Mouse (Mus musculus) thymus, adult 2 months (tissue): ENCODE data around the gene Zar1l. TPM values are rescaled to one million over a fixed set of nuclear protein-coding genes. Genes with fewer than 3 reads are reported as not detected.

ENCODE experiments used
- DNase-seq: peaks from one replicate; pipeline ENCODE4 v3.0.0; 2021
- H3K27ac ChIP-seq: fragments of 200-500 bp; 2 replicates; pipeline ENCODE4 v1.5.1; 2012; ENCODE audit warnings: low read length, control low read depth; ENCODE audit not compliant: control insufficient read depth, insufficient read depth
- H3K27me3 ChIP-seq: fragments of 200-500 bp; 2 replicates; pipeline ENCODE4 v1.6.1; 2012; ENCODE audit warnings: mild to moderate bottlenecking, low read length, moderate library complexity, mixed read lengths; ENCODE audit not compliant: control insufficient read depth, insufficient read depth
- H3K36me3 ChIP-seq: fragments of 200-500 bp; 2 replicates; pipeline ENCODE4 v1.6.1; 2012; ENCODE audit warnings: mild to moderate bottlenecking, low read length, moderate library complexity; ENCODE audit not compliant: control insufficient read depth, insufficient read depth
- H3K4me1 ChIP-seq: fragments of 200-500 bp; replicated peaks from 2 replicates; pipeline ENCODE4 v1.6.1; 2012; ENCODE audit warnings: low read length; ENCODE audit not compliant: control insufficient read depth, insufficient read depth
- H3K4me3 ChIP-seq: fragments of 200-500 bp; 2 replicates; pipeline ENCODE4 v1.5.1; 2012; ENCODE audit warnings: mild to moderate bottlenecking, low read length, control low read depth, moderate library complexity; ENCODE audit not compliant: control insufficient read depth, insufficient read depth
- CTCF ChIP-seq: fragments of 200-500 bp; IDR thresholded peaks from 2 replicates; pipeline ENCODE4 v1.5.1; 2012; ENCODE audit warnings: mild to moderate bottlenecking, control low read depth, low read length, moderate library complexity, borderline replicate concordance; ENCODE audit not compliant: control insufficient read depth, poor library complexity, insufficient read depth; ENCODE audit errors: extremely low read depth
- POLR2A ChIP-seq: fragments of 200-500 bp; IDR thresholded peaks from 2 replicates; pipeline ENCODE4 v1.6.1; 2012; ENCODE audit warnings: mild to moderate bottlenecking, low read length, control low read depth, moderate library complexity; ENCODE audit not compliant: control insufficient read depth, poor library complexity, insufficient read depth; ENCODE audit errors: extremely low read depth
- WGBS: fragments of 180-500 bp; shearing (Covaris S2); methylation state at CpG from one replicate; pipeline ENCODE4 v1.1.7; 2018; 5-methylcytosine and 5-hydroxymethylcytosine counted together
- polyA plus RNA-seq: library from polyadenylated mRNA; depleted of rRNA; stranded (reverse); fragments of >200 nt; gene quantifications from 2 replicates; pipeline ENCODE4 v1.2.3, GENCODE M21; 2012

The Zar1l gene
- polyA plus RNA-seq, 1 experiment = not detected

- Histone ChIP-seq H3K4me3 (no peak overlapping the region), H3K27me3 (no peaks in the 10 kb centered on the region), H3K36me3 (no peaks in the 10 kb centered on the region; the same call in 1 of the 2 replicates), H3K27ac (no peak overlapping the region), H3K4me1 (no peaks in the 10 kb centered on the region)
- WGBS = 98% methylated on average over 6 of the region's 6 CpGs
- no peak for DNase-seq
- no peak for TF ChIP-seq POLR2A
- TF ChIP-seq CTCF = no peak
Observed at GRCm38 (mm10) chr5:150559519-150560103, 41.6 kb upstream of the Zar1l start.

GRCm38 (mm10) chr5:150551637-150552036, 33.7 kb upstream of the Zar1l start:
- no peak for DNase-seq
- WGBS = 92% methylated on average over 3 of the region's 3 CpGs

GRCm38 (mm10) chr5:150543184-150543583, 25.2 kb upstream of the Zar1l start:
- no peaks in the 10 kb centered on the region for H3K27me3 ChIP-seq
- H3K36me3 ChIP-seq = peaks cover 5% of the 10 kb centered on the region
- no peak overlapping the region for H3K27ac ChIP-seq
- TF ChIP-seq POLR2A (no peak), CTCF (no peak)
- 90% methylated on average over 2 of the region's 2 CpGs for WGBS
- H3K4me1 ChIP-seq = no peaks in the 10 kb centered on the region
- H3K4me3 ChIP-seq = no peak overlapping the region
- no peak for DNase-seq

More at GRCm38 (mm10) chr5:150551637-150552036, 33.7 kb upstream of the Zar1l start:
- TF ChIP-seq CTCF (no peak), POLR2A (no peak)
- Histone ChIP-seq H3K4me1 (no peaks in the 10 kb centered on the region), H3K27me3 (no peaks in the 10 kb centered on the region), H3K36me3 (peaks cover 5% of the 10 kb centered on the region; the same call in 1 of the 2 replicates), H3K27ac (no peak overlapping the region), H3K4me3 (no peak overlapping the region)

GRCm38 (mm10) chr5:150541302-150541701, 23.3 kb upstream of the Zar1l start:
- no peak for TF ChIP-seq POLR2A
- TF ChIP-seq CTCF = no peak
- Histone ChIP-seq H3K27me3 (no peaks in the 10 kb centered on the region), H3K4me3 (no peak overlapping the region), H3K27ac (no peak overlapping the region), H3K4me1 (no peaks in the 10 kb centered on the region), H3K36me3 (peaks cover 5% of the 10 kb centered on the region)
- 96% methylated on average over 1 of the region's 1 CpGs for WGBS
- DNase-seq = no peak

GRCm38 (mm10) chr5:150525239-150525638, 7.3 kb upstream of the Zar1l start:
- Histone ChIP-seq H3K36me3 (no peaks in the 10 kb centered on the region), H3K4me1 (no peaks in the 10 kb centered on the region), H3K4me3 (no peak overlapping the region), H3K27ac (no peak overlapping the region), H3K27me3 (no peaks in the 10 kb centered on the region)
- no peak for DNase-seq
- TF ChIP-seq POLR2A = no peak
- no peak for TF ChIP-seq CTCF
- WGBS = 95% methylated on average over 2 of the region's 2 CpGs

GRCm38 (mm10) chr5:150522867-150523234, 4.9 kb upstream of the Zar1l start:
- H3K4me1 ChIP-seq = no peaks in the 10 kb centered on the region
- DNase-seq = no peak

More at GRCm38 (mm10) chr5:150522867-150523234, 4.9 kb upstream of the Zar1l start:
- Histone ChIP-seq H3K27ac (no peak overlapping the region), H3K4me3 (peak overlapping the region; percentile 87), H3K27me3 (no peaks in the 10 kb centered on the region), H3K36me3 (no peaks in the 10 kb centered on the region)
- 2% methylated on average over 11 of the region's 11 CpGs for WGBS
- no peak for TF ChIP-seq POLR2A
- TF ChIP-seq CTCF = no peak
